In the genomic region with DNA sequence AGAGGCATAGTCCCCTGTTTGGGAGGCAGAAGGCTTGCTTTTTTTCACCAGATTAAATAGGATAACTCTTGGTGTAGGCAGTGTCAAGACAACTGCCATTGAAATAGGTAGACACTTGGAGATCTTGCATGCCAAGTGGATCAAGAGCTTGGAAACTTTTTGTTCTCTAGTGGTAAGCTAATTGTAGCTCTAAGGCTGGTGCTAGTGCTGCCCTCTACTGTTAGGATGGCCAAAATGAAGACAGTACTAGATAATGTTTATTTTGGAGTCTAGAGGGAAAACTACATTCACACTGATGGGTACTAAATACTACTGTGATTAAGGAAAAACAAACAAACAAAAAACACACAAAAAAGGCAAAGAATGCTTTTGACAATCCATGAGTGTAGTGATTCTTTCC, we compare ENCODE assay signal across 23 mouse cellular contexts.
DNase-seq lines count a peak whose midpoint lies in the region; ATAC-seq and TF ChIP-seq lines count a peak whose summit lies in the region.
"Had no signal": no experiment of that assay in that cellular context is flagged by ENCODE, and none has a peak within 500 bp of the region (broad histone marks: within the 10 kb centered on the region; RNA-seq: fewer than 3 reads in every experiment).

No protein-coding gene starts in this region.

- no peaks in the 10 kb centered on the region for H3K4me1 ChIP-seq in lung, embryonic 14.5 days (ENCODE audit: insufficient read depth)
- H3K4me1 ChIP-seq in MEL (ENCODE audit: control insufficient read depth in 1 of 2, insufficient read depth in 2 of 2, low read length in 2 of 2) = no peaks in the 10 kb centered on the region
- H3K4me1 ChIP-seq: megakaryocyte, embryonic 14.5 days; midbrain, embryonic 15.5 days had no signal

- peak; percentile 3; the same call in 1 of the 2 replicates for TF ChIP-seq RAD21 in MEL (IDR thresholded peaks at IDR 0.05; ENCODE audit: low read depth, low read length)

- H3K79me2 ChIP-seq in MEL (ENCODE audit: control insufficient read depth, insufficient read depth, low read length, poor library complexity) = no peaks in the 10 kb centered on the region

- no peaks in the 10 kb centered on the region for H3K9me3 ChIP-seq in lung, embryonic 14.5 days (ENCODE audit: low read depth, low read length)
- H3K9me3 ChIP-seq in MEL (replicated peaks; ENCODE audit: insufficient read depth, low read length) = no peaks in the 10 kb centered on the region
- H3K9me3 ChIP-seq: G1E; megakaryocyte, embryonic 14.5 days; midbrain, embryonic 15.5 days had no signal

- TF ChIP-seq POLR2A in MEL (IDR thresholded peaks at IDR 0.05; ENCODE audit: control insufficient read depth in 1 of 2, insufficient read depth in 1 of 2, low read depth in 1 of 2, low read length in 2 of 2, poor library complexity in 1 of 2) = no peak

- no peak for ATAC-seq in lung, embryonic 14.5 days (ENCODE audit: insufficient read depth)
- ATAC-seq: hindbrain, embryonic 16.5 days; lung, postnatal 0 days; midbrain, embryonic 15.5 days had no signal

- DNase-seq in embryo, embryonic 10 days (ENCODE audit: low spot score) = peak; percentile 4
- no peak for DNase-seq in embryo, embryonic 9.5 days (ENCODE audit: extremely low spot score)
- DNase-seq in lung, embryonic 14.5 days = peak; percentile 1
- no peak for DNase-seq in lung, adult 18-20 months
- peak; percentile 5 for DNase-seq in MEL (ENCODE audit: low read depth, low spot score)
- peak; percentile 57 for DNase-seq in splenic B cell, adult 2 months (ENCODE audit: low read depth, low spot score)
- DNase-seq in cerebellum, postnatal 25 days = no peak
- DNase-seq in cerebellum, postnatal 10 days = no peak
- DNase-seq: adrenal gland, postnatal 14 days; cerebellum, adult 18-20 months; kidney, adult 18-20 months; kidney, postnatal 4 days; layer of hippocampus, postnatal 36 days; left cerebral cortex, postnatal 4 days; right cerebral cortex, postnatal 25 days; thymus, postnatal 4 days had no signal

- no peak overlapping the region for H3K4me2 ChIP-seq in lung, embryonic 14.5 days
- H3K4me2 ChIP-seq: heart, embryonic 11.5 days; liver, embryonic 11.5 days; midbrain, embryonic 15.5 days had no signal

- H3K36me3 ChIP-seq in lung, embryonic 14.5 days (ENCODE audit: insufficient read depth) = no peaks in the 10 kb centered on the region
- H3K36me3 ChIP-seq in MEL (ENCODE audit: control insufficient read depth in 1 of 2, insufficient read depth in 2 of 2, low read length in 2 of 2) = no peaks in the 10 kb centered on the region
- no peaks in the 10 kb centered on the region for H3K36me3 ChIP-seq in splenic B cell, adult 2 months (ENCODE audit: control insufficient read depth, insufficient read depth, low read length, poor library complexity, severe bottlenecking)
- H3K36me3 ChIP-seq: G1E; midbrain, embryonic 15.5 days had no signal

- TF ChIP-seq EP300 in MEL (IDR thresholded peaks at IDR 0.05; ENCODE audit: low read depth in 1 of 2, low read length in 2 of 2) = no peak

- H3K27ac ChIP-seq in lung, embryonic 14.5 days (ENCODE audit: low read depth) = no peak overlapping the region
- no peak overlapping the region for H3K27ac ChIP-seq in MEL (ENCODE audit: control insufficient read depth, low read depth, low read length)
- H3K27ac ChIP-seq: midbrain, embryonic 15.5 days had no signal

- H3K27me3 ChIP-seq in lung, embryonic 14.5 days (ENCODE audit: insufficient read depth, low read length) = no peaks in the 10 kb centered on the region
- H3K27me3 ChIP-seq in MEL (ENCODE audit: control insufficient read depth in 1 of 2, insufficient read depth in 2 of 2, low read length in 2 of 2) = no peaks in the 10 kb centered on the region
- H3K27me3 ChIP-seq in splenic B cell, adult 2 months (ENCODE audit: control insufficient read depth, insufficient read depth, low read length, poor library complexity, severe bottlenecking) = no peaks in the 10 kb centered on the region
- H3K27me3 ChIP-seq: megakaryocyte, embryonic 14.5 days; midbrain, embryonic 15.5 days had no signal

- no peak overlapping the region for H3K4me3 ChIP-seq in lung, embryonic 14.5 days (ENCODE audit: low read depth, low read length)
- H3K4me3 ChIP-seq in MEL (ENCODE audit: control insufficient read depth in 1 of 2, insufficient read depth in 1 of 2, low read depth in 2 of 2, low read length in 2 of 2) = no peak overlapping the region
- H3K4me3 ChIP-seq: megakaryocyte, embryonic 14.5 days; midbrain, embryonic 15.5 days had no signal

- H3K9ac ChIP-seq in lung, embryonic 14.5 days = no peak overlapping the region
- H3K9ac ChIP-seq in MEL (ENCODE audit: control insufficient read depth, low read depth, low read length, poor library complexity, severe bottlenecking) = no peak overlapping the region
- H3K9ac ChIP-seq: midbrain, embryonic 15.5 days had no signal

- no peak; the same call in 1 of the 2 replicates for TF ChIP-seq CTCF in lung, embryonic 14.5 days (IDR thresholded peaks at IDR 0.05; ENCODE audit: low read depth)
- peak in 1 of 3 experiments; percentile 39; a peak in 2 of 6 replicates for TF ChIP-seq CTCF in MEL (IDR thresholded peaks at IDR 0.05 in 2 of 3, conservative IDR thresholded peaks at IDR 0.05 in 1 of 3; ENCODE audit: control insufficient read depth in 1 of 3, insufficient read depth in 1 of 3, low read depth in 2 of 3, low read length in 3 of 3, poor library complexity in 1 of 3, severe bottlenecking in 1 of 3)

TF ChIP-seq in MEL, 35 proteins besides CTCF, POLR2A, EP300 and RAD21:
- TF ChIP-seq SMC3 (IDR thresholded peaks at IDR 0.05; ENCODE audit: low read depth, low read length) = peak; percentile 30; the same call in 1 of the 2 replicates
- TF ChIP-seq CHD2 (IDR thresholded peaks at IDR 0.05; ENCODE audit: low read length) = no peak
- no peak for TF ChIP-seq CHD1 (IDR thresholded peaks at IDR 0.05; ENCODE audit: low read depth, low read length)
TF ChIP-seq in MEL: peak in this region for 1.

Comparison
In these comparisons a context has a peak if more than half of its experiments do, and no peak if none do; other contexts are left out.
1. DNase-seq: peak in embryo, embryonic 10 days (single experiment), lung, embryonic 14.5 days (single experiment), MEL (single experiment) and splenic B cell, adult 2 months (single experiment); none in embryo, embryonic 9.5 days (single experiment), lung, adult 18-20 months (0 of 2), cerebellum, postnatal 25 days (0 of 2) and cerebellum, postnatal 10 days (0 of 2).